Mouse (Mus musculus): ENCODE measurements at regions not wholly inside any gene's neighbourhood (a gene's known extent, or its start where the extent isn't known, plus 50 kb on each side); places are given as distances from the start of the nearest gene placed in this dataset.

GRCm38 (mm10) chr16:76483419-76483818 is 109.8 kb upstream of the Nrip1 start:
- no peak for TF ChIP-seq CTCF (IDR thresholded peaks at IDR 0.05; ENCODE audit: extremely low read depth, insufficient read length, insufficient replicate concordance, low read depth, low read length)
- TF ChIP-seq POLR2A (IDR thresholded peaks at IDR 0.05; ENCODE audit: low read depth, low read length), result no peak
